Mouse (Mus musculus) neural tube, embryonic 11.5 days (tissue): ENCODE measurements around the gene Pakap. TPM values are rescaled to one million over a fixed set of nuclear protein-coding genes. Genes with fewer than 3 reads are reported as not detected.

ENCODE experiments used
- ATAC-seq: fragments of 200-750 bp; cut with Nextera tagmentation; 2 replicates; pipeline ENCODE4 v1.8.0; 2017; ENCODE audit warnings: moderate number of reproducible peaks, mild to moderate bottlenecking, moderate TSS enrichment, moderate library complexity; ENCODE audit not compliant: insufficient read depth, low FRiP score, low TSS enrichment
- DNase-seq: peaks from one replicate; pipeline ENCODE4 v3.0.0-alpha.2; 2015; ENCODE audit warnings: low spot score
- H3K27ac ChIP-seq: fragments of 300-500 bp; sonication (generic); 2 replicates; pipeline ENCODE4 v1.5.1; 2014; ENCODE audit warnings: low read depth, mild to moderate bottlenecking, low read length
- H3K27me3 ChIP-seq: fragments of 300-500 bp; sonication (generic); 2 replicates; pipeline ENCODE4 v1.6.1; 2014; ENCODE audit warnings: mild to moderate bottlenecking, low read length, mixed read lengths; ENCODE audit not compliant: control insufficient read depth, insufficient read depth
- H3K36me3 ChIP-seq: fragments of 300-500 bp; sonication (generic); 2 replicates; pipeline ENCODE4 v1.6.1; 2014; ENCODE audit warnings: mild to moderate bottlenecking, low read length, moderate library complexity, mixed read lengths; ENCODE audit not compliant: control insufficient read depth, insufficient read depth
- H3K4me1 ChIP-seq: fragments of 300-500 bp; sonication (generic); 2 replicates; pipeline ENCODE4 v1.6.1; 2014; ENCODE audit warnings: low read length, mixed read lengths; ENCODE audit not compliant: control insufficient read depth, insufficient read depth
- H3K4me2 ChIP-seq: fragments of 300-500 bp; sonication (generic); 2 replicates; pipeline ENCODE4 v1.6.1; 2014; ENCODE audit warnings: low read depth, mild to moderate bottlenecking, moderate library complexity
- H3K4me3 ChIP-seq: fragments of 300-500 bp; sonication (generic); 2 replicates; pipeline ENCODE4 v1.5.1; 2014; ENCODE audit warnings: low read depth, low read length
- H3K9ac ChIP-seq: fragments of 300-500 bp; sonication (generic); 2 replicates; pipeline ENCODE4 v1.6.1; 2014; ENCODE audit warnings: mild to moderate bottlenecking, low read length
- H3K9me3 ChIP-seq: fragments of 300-500 bp; sonication (generic); 2 replicates; pipeline ENCODE4 v1.6.1; 2016; ENCODE audit warnings: low read length; ENCODE audit not compliant: control insufficient read depth
- WGBS: fragments of 180-500 bp; shearing (Covaris S2); extraction: QIAGEN DNeasy Blood & Tissue Kit; methylation state at CpG from one replicate; pipeline ENCODE4 v1.1.7; 2014; 5-methylcytosine and 5-hydroxymethylcytosine counted together
- polyA plus RNA-seq: library from polyadenylated mRNA; unstranded; fragments of >200 nt; fragmentation: Nextera tagmentation; extraction: Ambion mirVana; gene quantifications from 2 replicates; pipeline ENCODE4 v1.2.1, GENCODE M21; 2014

Gene Pakap
- polyA plus RNA-seq, 1 experiment from 2014 or later: 20.8 TPM

- 91% methylated on average over 3 of the region's 3 CpGs for WGBS
- no peak overlapping the region for H3K9ac ChIP-seq
- 0 out of 2 replicates have a peak, but pooled peaks cover 2% of the 10 kb centered on the region for H3K4me1 ChIP-seq
- no peak overlapping the region for H3K4me3 ChIP-seq
- ATAC-seq (no peak), DNase-seq (no peak)
- no peaks in the 10 kb centered on the region for H3K27me3 ChIP-seq
- H3K4me2 ChIP-seq: no peak overlapping the region
- H3K9me3 ChIP-seq: no peaks in the 10 kb centered on the region
- no peak overlapping the region for H3K27ac ChIP-seq
- H3K36me3 ChIP-seq: no peaks in the 10 kb centered on the region
These were observed 73.0 kb downstream of the Pakap start for GRCm38 (mm10) chr4:57640971-57641370.

GRCm38 (mm10) chr4:57650994-57651393 lies 83.0 kb downstream of the Pakap start:
- DNase-seq (no peak), ATAC-seq (no peak)
- Histone ChIP-seq H3K4me3 (no peak overlapping the region), H3K9ac (no peak overlapping the region), H3K27ac (no peak overlapping the region), H3K36me3 (no peaks in the 10 kb centered on the region), H3K4me1 (no peaks in the 10 kb centered on the region), H3K9me3 (no peaks in the 10 kb centered on the region; the same call in 1 of the 2 replicates), H3K4me2 (no peak overlapping the region), H3K27me3 (no peaks in the 10 kb centered on the region)
- WGBS: 46% methylated on average over 1 of the region's 1 CpGs

GRCm38 (mm10) chr4:57651547-57651946 lies 83.6 kb downstream of the Pakap start:
- Histone ChIP-seq H3K9ac (no peak overlapping the region), H3K9me3 (no peaks in the 10 kb centered on the region; the same call in 1 of the 2 replicates), H3K36me3 (no peaks in the 10 kb centered on the region), H3K27ac (no peak overlapping the region), H3K4me1 (no peaks in the 10 kb centered on the region), H3K4me3 (no peak overlapping the region), H3K27me3 (no peaks in the 10 kb centered on the region), H3K4me2 (no peak overlapping the region)
- 88% methylated on average over 8 of the region's 8 CpGs for WGBS
- DNase-seq (no peak), ATAC-seq (no peak)

- Histone ChIP-seq H3K4me1 (no peaks in the 10 kb centered on the region), H3K27me3 (no peaks in the 10 kb centered on the region), H3K36me3 (no peaks in the 10 kb centered on the region), H3K9me3 (no peaks in the 10 kb centered on the region; the same call in 1 of the 2 replicates), H3K4me2 (no peak overlapping the region), H3K4me3 (no peak overlapping the region), H3K9ac (no peak overlapping the region), H3K27ac (no peak overlapping the region)
- ATAC-seq (no peak), DNase-seq (no peak)
- 85% methylated on average over 5 of the region's 5 CpGs for WGBS
These were observed 84.4 kb downstream of the Pakap start for GRCm38 (mm10) chr4:57652185-57652904.

GRCm38 (mm10) chr4:57655966-57656365 lies 88.0 kb downstream of the Pakap start:
- H3K4me2 ChIP-seq: no peak overlapping the region
- H3K4me3 ChIP-seq: no peak overlapping the region
- H3K9ac ChIP-seq: no peak overlapping the region
- peaks cover 10% of the 10 kb centered on the region for H3K4me1 ChIP-seq
- no peaks in the 10 kb centered on the region for H3K27me3 ChIP-seq
- H3K9me3 ChIP-seq: no peaks in the 10 kb centered on the region; the same call in 1 of the 2 replicates
- ATAC-seq (no peak), DNase-seq (no peak)
- no peaks in the 10 kb centered on the region for H3K36me3 ChIP-seq
- WGBS: 80% methylated on average over 1 of the region's 1 CpGs
- H3K27ac ChIP-seq: no peak overlapping the region

- WGBS: 94% methylated on average over 12 of the region's 12 CpGs
- Histone ChIP-seq H3K27ac (no peak overlapping the region), H3K36me3 (no peaks in the 10 kb centered on the region)
These were observed 88.4 kb downstream of the Pakap start for GRCm38 (mm10) chr4:57656388-57656787.

GRCm38 (mm10) chr4:57656861-57657260 lies 88.9 kb downstream of the Pakap start:
- 94% methylated on average over 3 of the region's 3 CpGs for WGBS

More at GRCm38 (mm10) chr4:57656388-57656787, 88.4 kb downstream of the Pakap start:
- Histone ChIP-seq H3K9me3 (no peaks in the 10 kb centered on the region; the same call in 1 of the 2 replicates), H3K27me3 (no peaks in the 10 kb centered on the region), H3K4me2 (no peak overlapping the region), H3K4me1 (peaks cover 10% of the 10 kb centered on the region), H3K4me3 (no peak overlapping the region), H3K9ac (no peak overlapping the region)
- ATAC-seq (no peak), DNase-seq (no peak)

GRCm38 (mm10) chr4:57660470-57660869 lies 92.5 kb downstream of the Pakap start:
- Histone ChIP-seq H3K4me1 (peaks cover 10% of the 10 kb centered on the region), H3K27me3 (no peaks in the 10 kb centered on the region), H3K27ac (no peak overlapping the region), H3K9me3 (no peaks in the 10 kb centered on the region), H3K4me3 (no peak overlapping the region), H3K9ac (no peak overlapping the region), H3K4me2 (no peak overlapping the region), H3K36me3 (no peaks in the 10 kb centered on the region)
- no peak for DNase-seq
- ATAC-seq: peak; percentile 65
- WGBS: 20% methylated on average over 4 of the region's 4 CpGs

More at GRCm38 (mm10) chr4:57656861-57657260, 88.9 kb downstream of the Pakap start:
- Histone ChIP-seq H3K9me3 (no peaks in the 10 kb centered on the region; the same call in 1 of the 2 replicates), H3K9ac (no peak overlapping the region), H3K4me2 (no peak overlapping the region), H3K27ac (no peak overlapping the region), H3K27me3 (no peaks in the 10 kb centered on the region), H3K36me3 (no peaks in the 10 kb centered on the region), H3K4me3 (no peak overlapping the region), H3K4me1 (peaks cover 10% of the 10 kb centered on the region)
- ATAC-seq (no peak), DNase-seq (no peak)

- no peak for ATAC-seq
- H3K4me1 ChIP-seq: no peaks in the 10 kb centered on the region
- H3K9me3 ChIP-seq: no peaks in the 10 kb centered on the region
- H3K4me2 ChIP-seq: no peak overlapping the region
- WGBS: 80% methylated on average over 3 of the region's 3 CpGs
- H3K36me3 ChIP-seq: no peaks in the 10 kb centered on the region
- no peaks in the 10 kb centered on the region for H3K27me3 ChIP-seq
- no peak overlapping the region for H3K27ac ChIP-seq
- no peak for DNase-seq
- H3K4me3 ChIP-seq: no peak overlapping the region
- no peak overlapping the region for H3K9ac ChIP-seq
These were observed 98.1 kb downstream of the Pakap start for GRCm38 (mm10) chr4:57666101-57666500.
